Mouse (Mus musculus): ENCODE measurements at regions not wholly inside any gene's neighbourhood (a gene's known extent, or its start where the extent isn't known, plus 50 kb on each side); places are given as distances from the start of the nearest gene placed in this dataset.

- DNase-seq (ENCODE audit: low spot score in 2 of 2), result no peak
Measured at GRCm38 (mm10) chr4:89505368-89505819, 173.8 kb upstream of the Dmrta1 start.

DNA sequence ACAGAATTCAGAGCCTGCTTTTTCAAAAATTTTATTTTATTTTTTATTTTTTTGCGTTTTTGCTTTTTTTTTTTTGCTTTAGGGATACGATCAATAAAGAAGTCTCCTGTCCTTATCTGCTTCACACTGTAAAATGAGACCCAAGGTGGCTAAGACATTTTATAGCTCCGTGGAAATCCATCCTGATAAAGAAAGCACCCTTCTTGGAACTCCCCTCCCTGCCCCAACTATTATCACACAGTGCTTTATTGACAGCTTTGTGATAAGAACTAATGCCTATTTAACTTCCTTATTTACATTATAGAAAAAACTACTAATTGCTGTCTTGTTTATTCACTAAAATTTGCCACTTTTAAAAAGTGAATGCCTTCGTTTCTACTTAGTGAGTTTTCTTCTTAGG, 179.0 kb upstream of the Dmrta1 start:
- DNase-seq (ENCODE audit: low spot score in 2 of 2), result no peak

DNA sequence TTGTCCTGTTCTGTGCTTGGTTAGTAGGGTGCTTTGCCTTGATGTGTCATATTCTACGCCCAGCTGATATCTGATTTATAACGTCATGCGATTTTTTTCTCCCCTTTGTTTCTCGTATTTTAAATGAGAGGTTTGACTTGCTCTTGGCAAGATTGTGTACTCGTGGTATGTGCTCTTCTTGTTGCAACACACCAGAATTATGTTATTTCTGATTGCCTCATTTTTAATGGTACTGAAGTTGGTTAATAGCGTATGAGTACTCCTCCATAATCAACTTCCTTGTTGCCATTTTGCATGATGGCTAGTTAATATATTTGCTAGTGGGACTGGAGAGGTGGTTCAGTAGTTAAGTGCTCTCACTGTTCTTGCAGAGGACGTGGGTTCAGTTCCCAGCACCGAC, 180.1 kb upstream of the Cdkn2b start:
- DNase-seq (ENCODE audit: low spot score in 2 of 2), result no peak

DNA sequence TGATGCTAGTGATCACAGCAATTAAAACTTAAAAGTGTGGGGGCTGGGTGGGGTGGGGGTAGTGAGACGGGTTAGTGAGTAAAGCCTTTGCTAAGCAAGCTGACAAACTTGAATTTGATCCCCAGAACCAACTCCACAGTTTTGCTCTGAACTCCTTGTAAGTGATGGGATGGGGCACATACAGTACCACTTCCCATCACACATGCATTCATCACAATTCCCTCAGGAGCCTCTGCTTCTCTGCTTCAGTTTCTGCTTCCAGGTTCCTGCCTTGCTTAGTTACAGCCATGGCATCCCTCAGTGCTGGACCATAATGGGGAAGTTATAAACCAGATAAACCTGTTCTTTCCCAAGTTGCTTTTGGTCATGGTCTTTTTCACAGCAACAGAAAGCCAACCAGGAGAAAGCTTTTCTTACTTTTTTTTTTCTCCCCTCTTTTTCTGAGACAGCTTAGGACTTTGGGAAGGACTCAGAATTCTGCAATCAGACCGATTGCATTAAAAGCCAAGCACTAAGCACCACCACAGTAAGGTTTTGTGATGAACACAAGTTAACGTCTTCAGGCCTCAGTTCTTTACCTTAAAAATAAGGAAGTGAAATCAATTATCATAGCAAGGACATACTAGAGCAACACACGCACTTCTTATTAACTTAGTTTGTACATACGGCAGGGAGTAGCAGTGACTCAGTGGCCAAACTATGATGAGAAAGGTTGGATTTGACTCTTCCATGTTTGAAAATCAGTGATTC, 176.8 kb upstream of the Cdkn2b start:
- no peak for DNase-seq (ENCODE audit: low spot score in 2 of 2)

DNA sequence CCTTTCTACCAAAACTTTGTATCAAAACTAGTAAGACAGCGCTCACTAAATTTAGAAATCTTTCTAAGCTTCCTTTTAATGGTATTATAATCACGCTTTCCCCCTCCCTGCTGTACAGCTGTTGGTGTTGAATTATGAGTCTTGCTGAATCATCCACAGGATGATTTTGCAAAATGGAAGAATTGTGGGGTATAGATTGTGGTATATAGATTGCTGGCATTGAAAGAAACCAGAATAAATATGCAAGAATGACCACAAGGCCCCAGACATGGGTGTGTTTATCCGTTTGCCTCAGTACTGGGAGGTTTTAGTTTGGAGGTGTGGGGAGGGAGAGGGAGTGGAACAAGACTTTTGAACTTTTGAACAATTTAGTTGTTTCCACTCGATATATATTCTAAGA, 176.1 kb upstream of the Cdkn2b start:
- no peak for DNase-seq (ENCODE audit: low spot score in 2 of 2)

DNA sequence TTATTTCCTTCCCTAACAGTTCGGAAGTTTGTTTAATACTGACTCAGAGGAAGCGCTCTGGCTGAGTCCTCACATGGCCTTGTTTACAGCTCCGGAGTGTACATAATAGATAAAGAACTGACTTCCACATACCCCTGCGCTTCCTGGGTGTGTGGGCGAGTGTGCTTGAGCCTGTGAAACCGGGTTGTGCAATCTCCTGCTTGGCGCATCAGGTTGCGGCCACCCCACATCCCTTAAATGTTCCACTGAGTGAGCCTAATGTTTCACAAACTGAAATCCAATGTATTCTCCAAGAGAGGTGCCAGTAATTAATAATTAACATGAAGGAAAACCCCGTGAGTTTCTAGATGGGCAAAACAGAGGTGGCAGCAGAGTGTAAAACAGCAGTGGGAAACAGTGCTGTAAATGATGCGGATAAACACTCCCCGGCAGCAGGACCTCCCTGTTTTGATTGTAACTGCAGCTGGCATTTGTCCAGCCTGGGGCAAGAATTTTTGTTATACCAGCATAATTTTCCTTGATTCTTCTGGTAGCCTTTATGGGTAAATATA, 175.2 kb upstream of the Cdkn2b start:
- no peak for DNase-seq (ENCODE audit: low spot score in 2 of 2)

- no peak for DNase-seq (ENCODE audit: low spot score in 2 of 2)
Measured at GRCm38 (mm10) chr4:89478646-89479237, 167.9 kb upstream of the Cdkn2b start.

DNA sequence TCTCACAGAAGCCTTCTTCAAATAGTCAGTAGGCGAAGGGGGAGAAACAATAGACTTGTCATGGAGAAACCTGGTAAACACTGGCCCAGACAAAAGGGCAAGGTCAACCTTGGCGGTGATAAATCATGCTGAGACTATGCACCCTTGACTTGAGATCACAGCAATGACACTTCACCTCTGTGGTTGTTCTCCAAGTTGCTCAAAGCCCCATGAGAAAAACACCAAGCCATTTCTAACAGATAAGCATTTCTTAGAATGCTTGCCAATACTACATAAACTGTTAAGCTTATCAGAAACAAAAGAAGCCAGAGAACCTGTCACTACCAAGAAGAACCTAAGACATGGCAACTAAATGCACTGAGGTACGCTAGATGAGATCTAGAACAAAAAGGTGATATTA, 165.0 kb upstream of the Cdkn2b start:
- no peak for DNase-seq (ENCODE audit: low spot score in 2 of 2)

DNA sequence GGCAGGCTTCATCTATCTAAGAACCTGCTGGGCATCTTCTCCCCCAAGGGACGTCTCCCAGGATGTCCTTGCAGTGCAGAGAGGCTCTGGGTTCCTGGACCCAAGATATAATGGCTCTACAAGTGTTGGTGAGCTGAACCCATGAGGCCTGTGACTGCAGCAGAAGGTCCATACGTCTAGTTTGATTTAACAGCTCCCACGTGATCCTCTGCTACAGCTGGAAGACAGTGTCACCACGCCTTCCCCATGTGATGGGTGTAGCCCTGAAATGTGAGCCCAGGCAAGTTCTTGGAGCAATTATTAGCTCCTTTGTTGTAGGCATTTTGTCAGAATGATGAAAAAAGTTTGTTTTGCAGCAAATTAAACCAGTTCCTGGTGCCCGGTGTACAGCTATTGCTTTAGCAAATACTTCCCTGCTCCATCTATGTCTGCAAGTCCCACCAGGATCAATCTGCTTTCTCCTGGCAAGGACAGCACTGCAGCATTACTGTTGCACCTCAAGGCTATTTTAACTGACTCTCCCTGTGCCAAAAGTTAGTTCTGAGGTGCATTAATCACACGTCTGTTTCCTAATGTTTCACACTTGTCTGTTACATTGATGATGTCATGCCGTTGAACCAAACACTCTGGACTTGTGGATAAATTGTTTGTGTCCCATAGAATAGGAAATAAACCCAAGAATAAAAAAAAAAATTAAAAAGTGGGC, 164.2 kb upstream of the Cdkn2b start:
- no peak for DNase-seq (ENCODE audit: low spot score in 2 of 2)

DNA sequence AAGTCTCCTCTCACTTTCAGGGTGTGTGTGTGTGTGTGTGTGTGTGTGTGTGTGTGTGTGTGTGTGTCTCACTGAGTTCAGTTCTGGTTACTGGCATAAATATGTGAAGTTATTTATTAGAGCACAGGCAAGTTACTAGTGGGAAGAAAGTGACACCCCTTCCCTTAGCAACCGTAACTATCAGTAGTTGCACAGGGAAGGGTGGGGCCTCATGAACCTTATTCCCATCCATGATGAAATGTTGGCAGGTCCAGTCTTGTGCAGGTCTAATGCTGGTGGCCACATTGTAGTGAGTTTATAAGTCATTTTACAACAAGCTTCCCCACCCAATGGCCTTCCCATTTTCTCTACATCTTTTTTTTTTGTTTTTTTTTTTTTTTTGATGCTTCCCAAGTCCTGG, 160.6 kb upstream of the Cdkn2b start:
- no peak for DNase-seq (ENCODE audit: low spot score in 2 of 2)

- DNase-seq (ENCODE audit: low spot score in 2 of 2), result no peak
Measured at GRCm38 (mm10) chr4:89470756-89471155, 159.9 kb upstream of the Cdkn2b start.

DNA sequence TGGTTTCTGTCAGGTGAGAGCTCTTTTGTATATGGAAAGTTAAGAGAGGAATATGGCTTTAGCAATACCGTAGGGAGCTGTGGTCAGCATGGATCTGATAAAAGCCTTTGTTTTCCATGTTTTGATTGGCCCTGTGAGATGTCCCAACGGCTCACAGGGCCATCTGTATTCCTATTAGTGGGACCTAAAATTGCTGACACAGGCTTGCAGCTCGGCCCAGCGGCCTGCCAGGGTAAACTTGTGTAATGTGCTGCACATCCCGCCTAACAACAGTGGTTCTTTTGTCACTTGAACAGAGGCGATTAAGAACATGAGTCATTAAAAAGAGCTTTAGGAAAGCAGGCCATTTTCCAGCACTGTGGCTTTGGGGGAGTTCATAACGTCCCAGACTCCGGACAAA, 159.0 kb upstream of the Cdkn2b start:
- no peak for DNase-seq (ENCODE audit: low spot score in 2 of 2)

GRCm38 (mm10) chr4:89469406-89469805, 158.6 kb upstream of the Cdkn2b start:
- DNase-seq (ENCODE audit: low spot score in 2 of 2), result no peak

DNA sequence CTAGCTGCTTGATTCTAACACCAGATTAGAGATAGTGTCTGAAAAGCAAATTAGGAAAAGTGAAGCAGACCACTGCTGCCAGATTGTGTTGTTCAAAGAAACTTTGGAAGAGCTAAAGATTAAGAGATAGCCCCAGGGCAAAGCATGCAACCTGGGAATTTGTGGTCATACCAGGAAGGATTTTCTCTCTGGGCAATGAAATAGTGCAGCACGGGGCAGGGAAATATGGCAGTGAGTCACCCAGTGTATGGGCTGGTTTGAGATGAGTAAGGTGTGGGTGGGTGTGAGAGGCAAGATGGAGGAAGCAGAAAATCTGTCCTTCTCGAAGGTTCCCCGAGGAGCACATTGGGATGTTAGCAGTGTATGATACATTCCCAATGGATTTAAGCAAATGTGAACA, 155.9 kb upstream of the Cdkn2b start:
- DNase-seq (ENCODE audit: low spot score in 2 of 2), result no peak

DNA sequence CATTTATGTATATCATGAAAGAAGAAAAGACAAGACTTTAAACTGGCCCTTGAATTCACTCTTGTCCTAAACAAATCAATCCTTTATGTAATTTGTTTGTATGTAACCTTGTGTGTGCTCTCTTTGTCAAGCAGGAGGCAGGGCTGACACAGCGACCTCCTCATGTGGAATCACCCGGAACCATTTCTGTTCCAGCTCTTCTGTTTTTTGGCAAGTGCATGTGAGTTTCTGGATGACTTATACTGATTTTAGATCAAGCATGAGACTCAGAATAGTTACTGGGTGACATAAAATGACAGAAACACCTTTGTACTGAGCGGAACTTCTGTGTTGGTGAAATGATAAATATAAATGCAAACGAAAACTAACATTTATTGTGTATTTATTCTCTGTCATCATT, 152.3 kb upstream of the Cdkn2b start:
- no peak for DNase-seq (ENCODE audit: low spot score in 2 of 2)

- DNase-seq (ENCODE audit: low spot score in 2 of 2), result no peak
Measured at GRCm38 (mm10) chr4:89460170-89460762, 149.4 kb upstream of the Cdkn2b start.

GRCm38 (mm10) chr4:89459346-89459666, 148.5 kb upstream of the Cdkn2b start:
- DNase-seq (ENCODE audit: low spot score in 2 of 2), result no peak

- DNase-seq (ENCODE audit: low spot score in 2 of 2), result no peak
Measured at GRCm38 (mm10) chr4:89458628-89459345, 147.9 kb upstream of the Cdkn2b start.

DNA sequence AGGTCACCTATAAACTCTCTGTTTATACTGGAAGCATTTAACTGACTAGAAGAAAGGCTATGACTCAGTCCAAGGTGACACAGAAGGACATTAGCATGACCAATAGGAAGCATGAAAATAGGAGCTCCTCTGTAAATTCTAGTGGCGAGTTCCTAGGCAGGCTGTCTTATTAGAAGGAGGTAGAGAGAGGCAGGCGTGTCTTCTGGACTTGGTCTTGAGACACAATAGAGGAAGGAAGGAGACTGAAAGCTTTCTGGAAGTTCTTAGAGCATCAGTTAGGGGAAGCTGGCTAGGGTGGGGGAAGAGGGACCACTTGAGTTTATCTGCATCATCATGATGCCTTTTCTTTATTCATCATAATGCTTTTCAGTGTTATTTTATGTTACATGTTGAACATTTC, 147.0 kb upstream of the Cdkn2b start:
- DNase-seq (ENCODE audit: low spot score in 2 of 2), result no peak

DNA sequence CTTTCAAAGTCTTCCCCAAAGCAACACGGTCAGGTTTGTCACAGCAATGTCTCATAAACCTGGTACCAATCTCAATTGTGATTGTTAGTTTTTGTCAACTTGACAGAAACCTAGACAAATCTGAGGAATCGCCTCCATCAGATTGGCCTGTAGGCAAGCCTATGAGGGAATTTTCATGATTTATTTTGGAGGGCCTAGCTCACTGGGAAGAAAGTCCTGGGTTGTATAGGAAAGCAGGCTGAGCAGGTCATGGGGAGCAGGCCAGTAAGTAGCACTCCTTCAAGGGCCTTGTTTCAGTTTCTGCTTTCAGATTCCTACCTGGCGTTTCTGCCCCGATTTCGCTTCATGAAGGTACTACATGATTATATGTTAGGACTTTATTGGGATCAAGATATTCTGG, 144.1 kb upstream of the Cdkn2b start:
- no peak for DNase-seq (ENCODE audit: low spot score in 2 of 2)

DNA sequence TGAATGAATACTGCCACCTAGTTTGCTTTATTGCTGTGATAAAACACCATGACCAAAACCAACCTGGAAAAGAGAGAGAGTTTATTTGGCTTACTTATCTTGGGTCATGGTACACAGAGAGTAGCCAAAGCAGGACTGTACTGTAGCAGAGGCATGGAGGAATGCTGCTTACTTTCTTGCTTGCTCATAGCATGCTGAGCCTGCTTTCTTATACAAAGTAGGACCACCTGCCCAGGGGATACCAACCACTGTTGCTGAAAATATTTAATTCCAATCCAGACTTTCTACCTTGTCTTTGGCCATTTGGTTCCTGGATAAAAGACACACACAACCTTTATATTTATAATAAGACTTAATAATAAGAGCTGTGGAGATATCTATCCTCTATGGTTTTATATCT, 142.2 kb upstream of the Cdkn2b start:
- no peak for DNase-seq (ENCODE audit: low spot score in 2 of 2)

Measured in adrenal gland, postnatal 4 days (tissue).